Mouse (Mus musculus) adrenal gland, adult (tissue): Measurements from ENCODE around the gene Ndrg3.

Experiments used
- DNase-seq, 2 experiments: peaks; one replicate each; pipeline ENCODE4 v3.0.0; 2022 to 2023; ENCODE audit warnings: low spot score in 1 of 2; ENCODE audit not compliant: inconsistent age in 2 of 2

Ndrg3 gene

GRCm38 (mm10) chr2:156991470-156992319 is at the start of gene Ndrg3:
TSS of gene Ndrg3 (minus strand) at chr2:156992056.
- DNase-seq = peak; percentile 98

- peak; percentile 4 to 17 for DNase-seq
Measured at GRCm38 (mm10) chr2:157041421-157041820, 49.6 kb upstream of the Ndrg3 start.

GRCm38 (mm10) chr2:157040649-157041046 is 48.8 kb upstream of the Ndrg3 start:
- DNase-seq = peak in 1 of 2 experiments; percentile 71

GRCm38 (mm10) chr2:157039900-157040648 is 48.2 kb upstream of the Ndrg3 start:
- DNase-seq = peak; percentile 74 to 89

GRCm38 (mm10) chr2:157037303-157037702 is 45.4 kb upstream of the Ndrg3 start:
- peak in 1 of 2 experiments; percentile 81 for DNase-seq

GRCm38 (mm10) chr2:157036400-157036799 is 44.5 kb upstream of the Ndrg3 start:
- peak; percentile 84 to 89 for DNase-seq

- DNase-seq = peak in 1 of 2 experiments; percentile 18
Measured at GRCm38 (mm10) chr2:157035371-157035770, 43.5 kb upstream of the Ndrg3 start.

- peak; percentile 77 to 92 for DNase-seq
Measured at GRCm38 (mm10) chr2:157030804-157031203, 38.9 kb upstream of the Ndrg3 start.

- DNase-seq = no peak
Measured at GRCm38 (mm10) chr2:157028261-157028660, 36.4 kb upstream of the Ndrg3 start.

- no peak for DNase-seq
Measured at GRCm38 (mm10) chr2:157027106-157028008, 35.5 kb upstream of the Ndrg3 start.

GRCm38 (mm10) chr2:157021156-157021555 is 29.3 kb upstream of the Ndrg3 start:
- no peak for DNase-seq

GRCm38 (mm10) chr2:157019228-157019627 is 27.4 kb upstream of the Ndrg3 start:
- no peak for DNase-seq

GRCm38 (mm10) chr2:157016529-157017270 is 24.8 kb upstream of the Ndrg3 start:
- DNase-seq = no peak

- no peak for DNase-seq
Measured at GRCm38 (mm10) chr2:157012341-157012740, 20.5 kb upstream of the Ndrg3 start.

- DNase-seq = no peak
Measured at GRCm38 (mm10) chr2:157010634-157011310, 18.9 kb upstream of the Ndrg3 start.

- DNase-seq = no peak
Measured at GRCm38 (mm10) chr2:157010121-157010520, 18.3 kb upstream of the Ndrg3 start.

- DNase-seq = no peak
Measured at GRCm38 (mm10) chr2:157008509-157008908, 16.7 kb upstream of the Ndrg3 start.

GRCm38 (mm10) chr2:157007234-157007596 is 15.4 kb upstream of the Ndrg3 start:
- DNase-seq = no peak

- peak; percentile 93 to 97 for DNase-seq
Measured at GRCm38 (mm10) chr2:157006511-157007233, 14.8 kb upstream of the Ndrg3 start, which contains the start of gene Dsn1. TSS of gene Dsn1 (minus strand) at chr2:157007154.
